Mouse (Mus musculus): ENCODE measurements around the gene Tuba1b.

Tuba1b gene

DNA sequence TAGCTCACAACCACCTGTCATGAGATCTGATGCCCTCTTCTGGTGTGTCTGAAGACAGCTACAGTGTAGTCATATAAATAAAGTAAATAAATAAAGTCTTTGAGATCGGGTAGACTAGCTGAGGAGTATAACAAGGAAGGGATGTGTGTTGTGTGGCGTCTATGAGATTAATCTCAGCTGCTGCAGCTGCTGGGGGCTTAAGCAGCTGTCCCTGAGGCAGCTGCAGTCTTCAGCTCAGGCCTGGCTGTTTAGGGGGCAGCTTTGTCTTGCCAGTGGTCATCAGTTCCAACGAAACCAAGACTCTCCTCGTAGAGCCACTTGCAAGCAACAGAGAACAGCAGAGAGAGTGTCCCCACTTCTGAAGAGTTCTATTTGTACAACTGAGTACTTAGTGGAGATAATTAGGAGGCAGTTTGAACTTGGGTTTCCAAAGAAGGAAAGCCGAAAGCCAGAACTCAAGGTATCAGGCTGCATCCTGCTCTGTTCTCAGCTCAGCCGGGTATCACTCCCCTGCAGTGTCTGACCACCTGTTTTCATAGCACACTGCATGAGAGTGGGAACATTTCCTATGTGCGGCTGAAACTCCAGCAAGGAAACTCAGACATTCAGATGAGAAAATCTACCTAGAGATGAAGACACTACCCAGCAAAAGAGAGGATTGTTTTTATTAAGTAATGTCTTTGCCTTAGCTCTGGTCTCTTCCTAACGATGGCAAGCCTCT is 47.5 kb downstream of the Tuba1b start:
- no peak for DNase-seq

DNA sequence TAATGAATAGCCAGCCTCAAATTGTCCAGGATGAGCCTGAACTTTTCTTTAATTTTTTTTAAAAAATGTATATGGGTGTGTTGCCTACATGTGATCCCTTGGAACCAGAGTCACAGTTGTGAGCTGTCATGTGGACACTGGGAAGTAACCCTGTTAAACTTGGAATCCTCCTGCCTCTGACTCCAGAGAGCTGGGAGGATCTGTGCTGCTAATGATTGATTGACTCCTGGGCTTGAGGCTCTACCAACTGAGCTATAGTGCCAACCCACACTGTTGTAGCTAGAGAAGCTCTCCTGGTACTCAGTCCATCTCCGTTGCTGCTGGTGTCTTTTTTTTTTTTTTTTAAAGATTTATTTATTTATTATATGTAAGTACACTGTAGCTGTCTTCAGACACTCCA is 50.3 kb downstream of the Tuba1b start:
- DNase-seq = no peak

GRCm38 (mm10) chr15:98883661-98884060 is 50.7 kb downstream of the Tuba1b start:
- DNase-seq = no peak

DNA sequence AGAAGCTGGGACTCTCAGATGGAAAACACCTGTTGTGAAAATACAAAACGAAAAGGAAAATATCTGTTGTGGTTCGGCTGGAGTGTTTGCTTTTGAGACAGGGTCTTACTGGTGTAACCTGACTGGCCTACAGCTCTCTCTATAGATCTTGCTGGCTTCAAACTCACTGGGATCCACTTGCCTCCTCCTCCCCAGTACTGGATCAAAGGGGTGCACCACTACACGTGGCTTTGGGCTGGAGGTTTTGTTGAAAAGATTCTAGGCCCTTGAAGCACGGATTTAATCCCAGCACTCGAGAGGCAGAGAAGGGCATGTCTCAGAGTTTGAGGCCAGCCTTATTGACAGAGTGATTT is 52.7 kb downstream of the Tuba1b start:
- no peak for DNase-seq

All from thymus, adult 18-20 months (tissue).